Mouse (Mus musculus): Measurements from ENCODE around the gene H2al1a.

DNA sequence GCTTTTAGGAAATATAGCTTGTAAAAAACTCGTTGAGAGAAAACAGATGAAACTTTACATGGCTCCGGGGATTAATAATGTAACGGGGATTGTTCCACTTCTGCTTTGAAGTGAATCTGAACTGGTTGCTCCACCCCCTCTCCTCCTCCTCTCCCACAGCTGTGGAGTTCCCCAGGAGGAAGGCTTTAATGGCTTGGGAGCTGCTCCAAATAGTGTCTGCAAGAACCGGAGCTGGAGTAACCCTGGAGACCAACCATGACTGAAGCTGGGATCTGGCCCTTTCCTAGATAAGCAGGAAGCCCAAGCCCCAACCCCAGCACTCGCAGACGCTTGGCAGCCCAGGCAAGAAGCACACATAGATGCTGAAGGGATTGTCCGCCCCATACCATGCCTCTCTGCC lies 31.3 kb upstream of the H2al1a start:
- TF ChIP-seq CTCF (IDR thresholded peaks at IDR 0.05; ENCODE audit: borderline replicate concordance, insufficient read depth, low read length), result no peak
- no peak for TF ChIP-seq POLR2A (IDR thresholded peaks at IDR 0.05; ENCODE audit: low read depth, low read length)

All from embryonic fibroblast, embryonic 13.5 days (primary cell).